Mouse (Mus musculus) limb, embryonic 10.5 days (tissue): ENCODE results near the gene Prss33. TPM values are rescaled to one million over a fixed set of nuclear protein-coding genes. Genes with fewer than 3 reads are reported as not detected.

Source experiments
- DNase-seq: peaks from one replicate; pipeline ENCODE4 v3.0.0-alpha.2; 2017; ENCODE audit warnings: low spot score
- H3K27ac ChIP-seq: fragments of 300-500 bp; sonication (generic); 2 replicates; pipeline ENCODE4 v1.5.1; 2016; ENCODE audit warnings: mild to moderate bottlenecking
- H3K27me3 ChIP-seq: fragments of 300-500 bp; sonication (generic); 2 replicates; pipeline ENCODE4 v1.6.1; 2016; ENCODE audit warnings: low read depth, mild to moderate bottlenecking; ENCODE audit not compliant: poor library complexity, severe bottlenecking
- H3K36me3 ChIP-seq: fragments of 300-500 bp; sonication (generic); 2 replicates; pipeline ENCODE4 v1.6.1; 2016; ENCODE audit warnings: mild to moderate bottlenecking, moderate library complexity
- H3K4me1 ChIP-seq: fragments of 300-500 bp; sonication (generic); 2 replicates; pipeline ENCODE4 v1.6.1; 2016
- H3K4me3 ChIP-seq: fragments of 300-500 bp; sonication (generic); 2 replicates; pipeline ENCODE4 v1.5.1; 2016; ENCODE audit warnings: mild to moderate bottlenecking, moderate library complexity
- H3K9me3 ChIP-seq: fragments of 300-500 bp; sonication (generic); replicated peaks from 2 replicates; pipeline ENCODE4 v1.6.1; 2016; ENCODE audit warnings: mild to moderate bottlenecking
- WGBS: fragments of 180-500 bp; shearing (Covaris S2); methylation state at CpG from one replicate; pipeline ENCODE4 v1.1.7; 2016; 5-methylcytosine and 5-hydroxymethylcytosine counted together
- polyA plus RNA-seq: library from polyadenylated mRNA; unstranded; fragments of >200 nt; fragmentation: Nextera tagmentation; extraction: Ambion mirVana; gene quantifications from 2 replicates; pipeline ENCODE4 v1.2.1, GENCODE M21; 2016

Gene Prss33
- polyA plus RNA-seq, 1 experiment from 2014 or later = not detected

DNA sequence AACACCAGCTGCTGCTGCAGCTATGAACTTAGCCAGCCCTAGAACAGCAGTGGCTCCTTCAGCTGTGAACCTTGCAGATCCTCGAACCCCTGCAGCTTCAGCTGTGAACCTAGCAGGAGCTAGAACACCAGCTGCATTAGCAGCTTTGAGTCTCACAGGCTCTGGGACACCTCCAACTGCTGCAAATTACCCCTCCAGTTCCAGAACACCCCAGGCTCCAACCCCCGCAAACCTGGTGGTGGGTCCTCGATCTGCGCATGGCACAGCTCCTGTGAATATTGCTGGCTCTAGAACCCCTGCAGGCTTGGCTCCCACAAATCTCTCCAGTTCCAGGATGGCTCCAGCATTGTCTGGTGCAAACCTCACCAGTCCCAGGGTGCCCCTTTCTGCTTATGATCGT, 15.1 kb downstream of the Prss33 start:
- Histone ChIP-seq H3K36me3 (peaks cover 100% of the 10 kb centered on the region), H3K27me3 (no peaks in the 10 kb centered on the region), H3K4me3 (no peak overlapping the region), H3K27ac (no peak overlapping the region), H3K9me3 (peaks cover 13% of the 10 kb centered on the region; the same call in 1 of the 2 replicates), H3K4me1 (peaks cover 21% of the 10 kb centered on the region)
- no peak for DNase-seq
- WGBS = 96% methylated on average over 5 of the region's 5 CpGs

GRCm38 (mm10) chr17:23819235-23819634, 16.6 kb downstream of the Prss33 start:
- 97% methylated on average over 25 of the region's 25 CpGs for WGBS
- peaks cover 100% of the 10 kb centered on the region for H3K36me3 ChIP-seq
- H3K9me3 ChIP-seq = peaks cover 18% of the 10 kb centered on the region; the same call in 1 of the 2 replicates
- DNase-seq = no peak
- H3K27ac ChIP-seq = no peak overlapping the region
- H3K27me3 ChIP-seq = no peaks in the 10 kb centered on the region
- H3K4me3 ChIP-seq = no peak overlapping the region
- H3K4me1 ChIP-seq = peaks cover 8% of the 10 kb centered on the region; the same call in 1 of the 2 replicates

- 96% methylated on average over 8 of the region's 8 CpGs for WGBS
These were observed 17.3 kb downstream of the Prss33 start for GRCm38 (mm10) chr17:23818579-23818978.

DNA sequence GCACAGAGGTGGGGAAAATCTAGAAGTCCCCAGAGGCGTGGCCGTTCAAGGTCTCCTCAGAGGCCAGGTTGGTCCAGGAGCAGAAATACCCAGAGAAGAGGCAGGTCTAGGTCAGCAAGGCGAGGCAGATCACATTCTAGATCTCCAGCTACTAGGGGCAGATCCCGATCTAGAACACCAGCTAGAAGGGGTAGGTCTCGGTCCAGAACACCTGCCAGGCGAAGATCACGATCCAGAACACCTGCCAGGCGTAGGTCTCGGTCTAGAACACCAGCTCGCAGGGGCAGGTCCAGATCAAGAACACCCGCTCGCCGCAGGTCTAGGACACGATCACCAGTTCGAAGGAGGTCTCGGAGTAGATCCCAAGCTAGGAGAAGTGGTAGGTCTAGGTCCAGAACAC, 20.2 kb downstream of the Prss33 start:
- Histone ChIP-seq H3K4me1 (no peaks in the 10 kb centered on the region), H3K36me3 (peaks cover 100% of the 10 kb centered on the region), H3K4me3 (no peak overlapping the region), H3K9me3 (peaks cover 18% of the 10 kb centered on the region; the same call in 1 of the 2 replicates), H3K27ac (no peak overlapping the region), H3K27me3 (no peaks in the 10 kb centered on the region)
- 98% methylated on average over 16 of the region's 16 CpGs for WGBS
- no peak for DNase-seq

More at GRCm38 (mm10) chr17:23818579-23818978, 17.3 kb downstream of the Prss33 start:
- H3K27me3 ChIP-seq = no peaks in the 10 kb centered on the region
- no peak overlapping the region for H3K4me3 ChIP-seq
- H3K36me3 ChIP-seq = peaks cover 100% of the 10 kb centered on the region
- peaks cover 18% of the 10 kb centered on the region; the same call in 1 of the 2 replicates for H3K9me3 ChIP-seq
- no peak overlapping the region for H3K27ac ChIP-seq
- DNase-seq = no peak
- H3K4me1 ChIP-seq = peaks cover 8% of the 10 kb centered on the region; the same call in 1 of the 2 replicates

DNA sequence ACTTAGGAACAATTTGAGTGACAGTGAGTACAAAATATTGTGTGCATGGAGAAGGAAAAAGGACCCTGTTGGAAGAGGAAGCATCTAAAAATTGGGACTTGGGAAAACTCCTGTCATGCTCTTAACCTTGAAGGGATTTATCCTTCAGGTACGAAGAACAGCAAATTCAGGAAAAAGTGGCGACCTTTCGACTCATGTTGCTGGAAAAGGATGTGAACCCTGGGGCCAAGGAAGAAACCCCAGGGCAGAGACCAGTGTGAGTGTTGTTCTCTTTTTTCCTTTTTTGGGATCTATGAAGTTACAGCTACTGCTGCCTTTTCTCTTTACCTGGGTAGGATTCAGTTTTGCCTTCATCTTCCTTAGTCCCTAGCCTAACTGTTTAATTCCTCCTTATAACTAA, 27.9 kb downstream of the Prss33 start:
- Histone ChIP-seq H3K9me3 (no peaks in the 10 kb centered on the region), H3K27me3 (no peaks in the 10 kb centered on the region), H3K4me1 (peaks cover 22% of the 10 kb centered on the region), H3K4me3 (no peak overlapping the region), H3K36me3 (peaks cover 66% of the 10 kb centered on the region), H3K27ac (no peak overlapping the region)
- DNase-seq = no peak
- 92% methylated on average over 3 of the region's 3 CpGs for WGBS

DNA sequence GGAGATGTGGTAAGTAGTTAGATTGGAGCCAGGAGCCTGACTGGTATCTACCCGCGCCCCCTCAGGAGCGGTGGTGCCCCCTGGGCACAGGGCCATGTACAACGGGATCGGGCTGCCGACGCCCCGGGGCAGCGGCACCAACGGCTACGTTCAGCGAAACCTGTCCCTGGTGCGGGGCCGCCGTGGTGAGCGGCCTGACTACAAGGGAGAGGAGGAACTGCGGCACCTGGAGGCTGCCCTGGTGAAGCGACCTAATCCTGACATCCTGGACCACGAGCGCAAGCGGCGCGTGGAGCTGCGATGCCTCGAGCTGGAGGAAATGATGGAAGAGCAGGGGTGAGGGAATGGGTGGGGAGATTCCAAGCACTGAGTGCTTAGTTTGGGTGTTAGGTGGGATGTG, 29.0 kb downstream of the Prss33 start:
- peak overlapping the region; percentile 21; the same call in 1 of the 2 replicates for H3K4me3 ChIP-seq
- peaks cover 26% of the 10 kb centered on the region for H3K4me1 ChIP-seq
- no peak for DNase-seq
- H3K36me3 ChIP-seq = peaks cover 55% of the 10 kb centered on the region
- no peaks in the 10 kb centered on the region for H3K27me3 ChIP-seq
- WGBS = 87% methylated on average over 25 of the region's 25 CpGs
- H3K27ac ChIP-seq = no peak overlapping the region
- no peaks in the 10 kb centered on the region for H3K9me3 ChIP-seq

DNA sequence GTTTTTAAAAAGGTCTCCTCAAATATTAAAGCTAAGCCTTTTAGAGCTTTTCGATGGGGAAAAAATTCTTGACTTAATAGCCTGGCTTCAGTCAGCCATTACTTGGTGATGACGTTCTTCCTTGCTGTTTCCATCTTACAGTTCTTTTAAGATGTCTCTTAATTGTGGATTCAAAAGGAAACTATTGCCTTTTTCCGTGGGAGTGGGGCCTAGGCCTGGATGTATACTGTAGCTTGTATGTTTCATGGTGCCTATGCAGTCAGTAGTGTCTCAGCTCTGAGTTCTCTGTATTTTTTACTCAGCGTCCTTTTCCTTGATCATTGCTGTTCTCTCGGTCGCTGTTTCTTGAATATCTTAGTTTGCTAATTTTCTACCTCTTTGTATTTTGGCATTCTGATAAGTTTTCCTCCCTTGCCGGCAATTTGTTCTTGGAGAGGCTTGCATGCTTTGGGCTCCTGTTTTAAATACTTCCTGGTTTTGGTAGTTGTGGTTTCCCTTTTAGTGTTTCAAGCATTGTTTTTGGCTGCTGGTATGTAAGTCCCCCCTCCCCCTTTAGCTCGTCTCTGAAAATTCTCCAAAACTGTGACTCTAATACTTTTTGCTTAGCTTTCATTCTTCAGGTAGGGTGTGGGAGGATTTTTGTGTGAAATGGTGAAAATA, 31.3 kb downstream of the Prss33 start:
- H3K36me3 ChIP-seq = peaks cover 34% of the 10 kb centered on the region
- H3K4me3 ChIP-seq = peak overlapping the region; percentile 94
- H3K9me3 ChIP-seq = no peaks in the 10 kb centered on the region
- peak overlapping the region; percentile 98 for H3K27ac ChIP-seq
- WGBS = 12% methylated on average over 8 of the region's 8 CpGs
- no peak for DNase-seq
- H3K4me1 ChIP-seq = peaks cover 26% of the 10 kb centered on the region
- H3K27me3 ChIP-seq = no peaks in the 10 kb centered on the region

- under 1% methylated on average over 80 of the region's 83 CpGs for WGBS
- no peaks in the 10 kb centered on the region for H3K9me3 ChIP-seq
These were observed 32.4 kb downstream of the Prss33 start for GRCm38 (mm10) chr17:23803366-23804041.

GRCm38 (mm10) chr17:23802746-23803365, 33.0 kb downstream of the Prss33 start:
- Histone ChIP-seq H3K27me3 (no peaks in the 10 kb centered on the region), H3K9me3 (no peaks in the 10 kb centered on the region), H3K36me3 (peaks cover 20% of the 10 kb centered on the region), H3K4me1 (peaks cover 29% of the 10 kb centered on the region), H3K4me3 (peak overlapping the region; percentile 94), H3K27ac (peak overlapping the region; percentile 98)
- DNase-seq = peak; percentile 94
- WGBS = under 1% methylated on average over 60 of the region's 60 CpGs

More at GRCm38 (mm10) chr17:23803366-23804041, 32.4 kb downstream of the Prss33 start:
- H3K27ac ChIP-seq = peak overlapping the region; percentile 98
- DNase-seq = peak; percentile 93
- H3K36me3 ChIP-seq = peaks cover 24% of the 10 kb centered on the region
- peaks cover 26% of the 10 kb centered on the region for H3K4me1 ChIP-seq
- peak overlapping the region; percentile 94 for H3K4me3 ChIP-seq
- no peaks in the 10 kb centered on the region for H3K27me3 ChIP-seq

DNA sequence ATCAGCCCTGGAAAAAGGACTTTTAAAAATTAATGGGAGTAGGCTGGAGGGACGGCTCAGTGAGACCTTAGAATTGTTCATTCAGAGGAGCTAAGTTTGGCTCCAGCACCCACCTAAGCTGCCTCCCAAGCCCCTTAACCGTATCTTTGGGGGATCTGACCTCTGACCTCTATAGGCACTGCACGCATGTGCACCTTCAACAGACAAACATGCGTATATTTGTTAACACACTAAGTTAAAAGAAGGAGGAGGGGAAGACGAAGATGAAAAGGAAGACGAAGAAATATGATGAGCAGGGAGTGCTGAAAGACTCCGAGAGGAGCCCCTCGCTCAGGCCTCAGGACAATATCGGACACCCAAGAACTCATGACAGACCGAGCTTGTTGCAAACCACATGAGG, 34.2 kb downstream of the Prss33 start:
- WGBS = 95% methylated on average over 10 of the region's 10 CpGs

GRCm38 (mm10) chr17:23797316-23797715, 38.5 kb downstream of the Prss33 start:
- Histone ChIP-seq H3K27me3 (no peaks in the 10 kb centered on the region), H3K4me1 (peaks cover 19% of the 10 kb centered on the region), H3K27ac (peak overlapping the region; percentile 58), H3K9me3 (no peaks in the 10 kb centered on the region), H3K36me3 (peaks cover 13% of the 10 kb centered on the region), H3K4me3 (no peak overlapping the region)
- 26% methylated on average over 7 of the region's 7 CpGs for WGBS
- no peak for DNase-seq

More for the DNA sequence above, 34.2 kb downstream of the Prss33 start:
- DNase-seq = no peak
- no peak overlapping the region for H3K27ac ChIP-seq
- H3K36me3 ChIP-seq = peaks cover 10% of the 10 kb centered on the region
- H3K27me3 ChIP-seq = no peaks in the 10 kb centered on the region
- H3K4me1 ChIP-seq = peaks cover 34% of the 10 kb centered on the region
- H3K9me3 ChIP-seq = no peaks in the 10 kb centered on the region
- H3K4me3 ChIP-seq = no peak overlapping the region

DNA sequence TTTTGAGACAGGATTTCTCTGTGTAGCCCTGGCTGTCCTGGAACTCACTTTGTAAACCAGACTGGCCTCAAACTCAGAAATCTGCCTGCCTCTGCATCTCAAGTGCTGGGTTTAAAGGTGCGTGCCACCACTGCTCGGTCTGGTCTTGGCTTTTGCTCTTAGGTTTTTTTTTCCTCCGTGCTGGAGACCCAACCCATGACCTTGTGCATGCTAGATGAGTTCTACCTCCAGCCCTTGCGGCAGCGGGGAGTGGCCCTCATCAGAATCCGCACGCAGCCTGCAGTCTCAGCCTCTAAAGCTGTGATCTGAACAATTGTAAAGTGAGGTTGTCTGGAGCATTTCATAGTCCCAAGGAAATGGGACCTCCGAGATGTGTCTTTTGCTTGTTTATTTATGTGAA, 40.5 kb downstream of the Prss33 start:
- H3K36me3 ChIP-seq = peaks cover 13% of the 10 kb centered on the region
- H3K4me1 ChIP-seq = peaks cover 34% of the 10 kb centered on the region
- no peak overlapping the region for H3K27ac ChIP-seq
- no peaks in the 10 kb centered on the region for H3K27me3 ChIP-seq
- DNase-seq = no peak
- no peaks in the 10 kb centered on the region for H3K9me3 ChIP-seq
- H3K4me3 ChIP-seq = no peak overlapping the region
- 96% methylated on average over 8 of the region's 8 CpGs for WGBS

GRCm38 (mm10) chr17:23791079-23791357, 44.8 kb downstream of the Prss33 start:
- peak overlapping the region; percentile 95 for H3K27ac ChIP-seq
- peaks cover 38% of the 10 kb centered on the region for H3K4me1 ChIP-seq
- H3K27me3 ChIP-seq = no peaks in the 10 kb centered on the region
- H3K9me3 ChIP-seq = no peaks in the 10 kb centered on the region
- no peak for DNase-seq
- WGBS = 63% methylated on average over 2 of the region's 2 CpGs
- peak overlapping the region; percentile 51 for H3K4me3 ChIP-seq
- peaks cover 5% of the 10 kb centered on the region for H3K36me3 ChIP-seq
